Mouse (Mus musculus): ENCODE measurements around the gene Lsm14a. TPM values are rescaled to one million over a fixed set of nuclear protein-coding genes. Genes with fewer than 3 reads are reported as not detected.

The Lsm14a gene
- 10 to 100 TPM; 43.9 to 51.3 TPM for polyA plus RNA-seq (2017; shearing (Covaris generic))

DNA sequence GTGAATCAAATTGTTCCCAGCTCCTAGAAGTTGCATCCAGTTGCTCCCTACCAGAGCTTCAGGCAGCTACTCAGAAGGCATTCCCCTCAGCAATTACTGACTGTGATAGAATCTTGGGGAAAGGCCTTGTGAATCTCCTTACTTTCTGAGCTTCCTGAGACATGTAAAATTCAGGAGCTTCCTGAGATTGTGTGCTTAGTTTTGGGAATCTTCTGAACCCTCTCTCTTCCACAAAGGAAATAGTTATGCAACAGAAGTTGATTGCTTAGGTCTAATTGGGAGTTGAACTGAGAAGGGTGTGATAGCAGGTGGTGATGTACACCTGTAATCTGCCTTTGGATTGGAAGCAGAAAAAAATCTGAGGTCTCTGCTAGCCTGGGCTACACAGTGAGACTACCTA, at the start of gene Lsm14a:
TSS of gene Lsm14a (minus strand) at position 101 of the 400 bp plus-strand sequence.
- ATAC-seq = no peak

DNA sequence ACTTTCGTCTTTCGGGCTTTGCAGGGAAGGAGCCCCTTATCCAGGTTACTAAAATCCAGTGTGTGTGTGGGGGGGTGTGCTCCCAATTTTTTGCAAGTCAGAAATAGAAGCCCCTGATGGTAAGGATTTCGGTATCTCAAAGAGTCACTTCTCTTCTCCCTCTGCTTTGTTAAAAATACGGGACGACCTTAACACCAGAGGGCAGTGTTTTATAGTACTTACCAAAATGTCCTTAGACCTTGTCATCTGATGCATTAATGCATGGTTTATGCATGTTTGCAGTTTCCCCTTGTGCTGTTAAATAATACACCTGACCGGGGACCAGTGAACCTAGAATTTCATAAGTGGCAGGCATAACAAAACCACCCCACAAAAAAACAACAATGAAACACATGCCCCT, 45.8 kb upstream of the Lsm14a start:
- no peak for ATAC-seq

DNA sequence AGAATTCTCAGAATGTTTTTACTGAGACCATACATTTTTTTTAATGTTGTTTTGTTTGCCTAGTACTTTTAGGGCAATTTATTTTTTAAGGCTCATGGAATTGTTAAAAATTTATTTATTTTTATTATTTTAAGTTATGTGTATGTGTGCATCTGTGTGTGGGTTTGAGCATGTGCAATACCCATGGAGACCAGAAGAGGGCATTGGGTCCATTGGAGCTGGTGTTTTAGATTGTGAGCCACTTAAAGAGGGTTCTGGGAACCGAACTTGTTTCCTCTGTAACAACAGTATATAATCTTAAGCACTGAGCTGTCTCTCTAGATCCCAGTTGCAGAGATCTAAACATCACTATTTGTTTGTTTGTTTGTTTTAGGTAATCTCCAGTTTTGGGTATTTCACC, 40.5 kb upstream of the Lsm14a start:
- ATAC-seq = no peak

DNA sequence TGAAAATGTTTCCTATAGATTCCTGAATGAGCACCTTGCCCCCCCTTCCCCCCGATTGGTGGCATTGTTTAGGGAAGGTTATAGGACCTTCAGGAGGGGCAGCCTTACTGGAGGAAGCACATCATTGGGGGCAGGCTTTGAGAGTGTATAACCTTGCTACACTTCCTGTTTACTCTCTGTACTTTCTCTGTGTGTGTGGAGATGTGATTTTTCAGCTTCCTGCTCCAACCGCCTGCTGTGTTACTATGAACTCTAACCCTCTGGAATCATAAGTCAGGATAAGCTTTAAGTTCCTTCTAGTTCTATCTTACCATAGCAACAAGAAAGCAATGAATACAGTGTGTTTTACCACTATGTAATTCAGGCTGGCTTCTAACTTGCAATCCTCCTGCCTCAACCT, 28.1 kb upstream of the Lsm14a start:
- ATAC-seq = no peak

DNA sequence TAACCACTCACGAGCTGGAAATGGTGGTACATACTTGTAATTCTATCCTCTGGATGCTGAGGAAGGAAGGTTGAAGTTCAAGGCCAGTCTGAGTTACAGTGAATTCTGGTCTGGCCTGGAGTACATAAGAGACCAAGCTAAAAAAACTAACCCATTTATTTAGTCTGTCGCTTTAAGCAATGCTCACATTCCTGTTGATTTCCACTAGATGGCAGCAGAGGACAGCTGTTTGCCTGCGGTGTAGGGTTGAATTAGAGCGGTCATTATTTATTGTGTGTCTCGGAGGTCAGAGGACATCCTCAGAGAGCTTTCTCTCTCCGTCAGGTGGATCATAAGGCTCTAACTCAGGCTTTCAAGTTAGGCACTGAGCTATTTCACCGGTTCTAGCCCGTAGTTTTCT, 14.4 kb upstream of the Lsm14a start:
- ATAC-seq = peak; percentile 73

DNA sequence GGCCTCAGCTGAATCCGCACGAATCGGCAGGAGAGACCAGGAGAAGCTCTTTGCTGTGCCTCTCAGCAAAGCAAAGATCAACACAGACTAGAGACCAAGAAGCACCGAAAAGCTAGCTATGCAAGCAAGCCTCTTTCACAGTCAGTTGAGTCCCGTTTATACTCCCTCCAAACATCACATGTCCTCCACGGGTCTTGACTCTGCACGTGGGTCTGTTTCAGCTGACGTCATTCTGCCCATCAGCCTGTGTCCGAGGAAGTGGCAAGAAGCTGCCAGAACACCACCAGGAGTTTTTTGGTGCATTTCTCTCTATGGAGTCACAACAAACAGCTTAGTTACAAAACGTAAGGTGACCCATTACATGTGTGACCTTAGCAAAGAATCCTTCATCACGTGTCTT, 10.8 kb upstream of the Lsm14a start:
- no peak for ATAC-seq

DNA sequence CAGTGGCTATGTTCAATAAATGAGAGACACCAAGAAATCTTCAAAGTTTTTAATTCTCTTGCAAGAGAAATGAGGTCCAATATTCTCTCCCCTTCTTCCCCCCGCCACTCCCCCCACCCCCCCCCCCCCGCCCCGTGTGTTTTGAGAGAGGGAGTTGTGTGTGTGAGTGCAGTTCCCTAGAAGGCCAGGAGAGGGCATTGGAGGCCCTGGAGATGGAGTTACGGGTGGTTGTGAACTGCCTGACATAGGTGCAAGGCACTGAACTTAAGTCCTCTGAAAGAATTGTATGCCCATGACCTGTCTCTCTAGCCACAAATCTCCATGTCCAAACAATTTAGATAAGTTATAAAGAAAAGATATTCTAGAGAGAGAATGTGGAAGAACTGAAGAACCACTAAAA, 7.0 kb upstream of the Lsm14a start:
- peak; percentile 49 for ATAC-seq

DNA sequence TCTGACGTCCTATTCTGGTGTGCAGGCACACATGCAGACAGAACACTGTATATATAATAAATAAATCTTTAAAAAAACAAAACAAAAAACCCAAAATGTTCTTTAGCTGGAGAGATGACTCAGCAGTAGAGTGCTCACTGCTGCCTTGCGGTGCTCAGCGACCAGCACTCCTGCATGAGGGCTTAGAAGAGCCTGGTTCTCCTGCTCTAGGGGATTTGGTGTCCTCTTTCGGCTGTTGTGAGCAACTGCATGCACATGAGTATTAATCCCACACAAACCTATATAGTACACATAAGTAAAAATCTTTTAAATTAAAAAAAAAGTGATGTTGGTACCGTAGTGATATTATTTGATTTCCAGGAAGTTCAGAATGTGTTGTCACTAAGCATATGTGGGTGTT, 5.7 kb upstream of the Lsm14a start:
- ATAC-seq = peak; percentile 48

DNA sequence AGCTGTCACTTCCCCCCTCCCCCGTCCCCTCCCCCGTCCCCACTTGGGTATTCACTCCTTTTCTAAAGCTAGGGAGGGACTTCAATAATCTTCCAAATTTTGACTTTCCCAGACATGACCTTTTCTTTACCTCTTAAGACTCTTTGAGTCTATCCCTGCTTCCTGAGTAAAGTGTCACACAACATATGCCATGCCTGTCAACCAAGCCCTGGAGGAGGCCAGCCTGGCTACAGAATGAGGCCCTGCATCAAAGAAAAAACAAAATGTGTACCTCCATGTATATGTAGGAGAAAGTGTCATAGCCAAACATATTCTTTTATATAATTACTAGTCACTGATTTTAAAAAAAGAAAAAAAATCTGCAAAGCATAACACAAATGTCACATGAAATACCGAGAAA, 3.7 kb upstream of the Lsm14a start:
- ATAC-seq = no peak

DNA sequence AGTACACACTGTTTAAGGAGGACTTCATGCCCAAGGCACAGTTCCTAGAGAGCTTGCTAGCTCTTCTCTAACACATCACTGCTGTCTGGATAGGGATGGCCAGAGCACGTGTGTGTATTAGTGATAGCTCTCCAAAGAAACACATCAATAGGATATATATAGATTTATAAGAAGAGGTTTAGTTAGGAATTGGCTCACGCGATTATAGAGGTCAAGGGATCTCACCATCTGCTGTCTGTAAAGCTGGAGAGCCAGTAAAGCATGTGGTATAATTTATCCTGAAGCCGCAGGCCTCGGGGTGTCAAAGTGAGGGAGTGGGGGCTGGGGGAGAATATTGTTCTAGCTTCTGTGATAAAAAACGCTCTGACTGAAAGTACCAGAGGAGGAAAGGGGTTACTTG, 2.6 kb upstream of the Lsm14a start:
- no peak for ATAC-seq

DNA sequence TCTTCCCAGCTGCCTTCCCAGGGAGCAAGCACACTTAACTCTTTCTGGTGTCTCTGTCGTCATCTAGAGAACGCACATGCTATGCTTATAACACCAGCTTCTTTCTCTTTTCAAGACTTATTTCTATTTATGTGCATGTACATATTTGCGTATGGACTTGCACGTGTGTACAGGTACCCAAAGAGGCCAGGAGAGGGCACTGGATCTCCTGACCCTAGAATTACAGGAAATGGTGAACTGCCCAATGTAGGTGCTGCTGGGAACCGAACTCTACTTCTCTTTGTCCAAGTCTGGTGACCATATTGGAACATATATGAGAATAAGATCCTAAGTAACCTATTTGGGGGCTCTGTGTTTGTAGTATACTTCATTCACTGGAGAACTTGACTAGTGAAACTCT, 1.5 kb upstream of the Lsm14a start:
- no peak for ATAC-seq

DNA sequence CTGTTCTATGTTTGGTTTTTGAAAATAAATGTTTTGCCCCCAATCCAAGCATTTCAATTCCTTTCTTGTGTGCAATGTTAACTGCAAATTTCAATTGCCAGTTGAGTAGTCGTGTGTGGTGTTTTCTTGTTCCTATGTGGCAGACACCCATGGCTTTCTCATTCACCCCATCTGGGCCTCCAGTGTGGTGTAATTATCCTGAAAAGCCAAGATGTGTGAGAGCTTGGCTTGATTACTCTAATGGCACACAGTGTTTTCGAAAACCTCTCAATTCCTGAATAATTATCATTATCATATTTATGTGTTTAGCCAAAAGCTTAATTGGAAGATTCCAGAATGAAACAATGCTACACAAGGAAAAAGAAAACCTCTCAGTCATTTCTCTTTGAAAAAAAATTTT, 976 bp upstream of the Lsm14a start:
- no peak for ATAC-seq

DNA sequence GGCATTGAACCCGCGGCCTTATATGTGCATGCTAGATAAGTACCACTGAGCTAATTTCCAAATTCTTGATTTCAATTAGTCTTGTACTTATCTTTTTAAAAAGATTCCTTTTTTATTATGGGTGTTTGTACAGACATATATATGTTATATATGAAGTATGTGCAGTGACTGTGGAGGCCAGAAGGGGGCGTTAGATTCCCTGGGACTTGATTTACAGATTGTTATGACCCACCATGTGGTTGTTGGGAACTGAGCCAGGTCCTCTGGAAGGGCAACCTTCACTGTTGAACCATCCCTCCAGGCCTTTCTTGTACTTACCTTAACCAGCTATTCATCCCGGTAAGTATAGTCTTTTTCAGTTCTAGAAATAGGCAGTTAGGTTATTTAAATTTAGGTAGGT, 780 bp downstream of the Lsm14a start:
- no peak for ATAC-seq

DNA sequence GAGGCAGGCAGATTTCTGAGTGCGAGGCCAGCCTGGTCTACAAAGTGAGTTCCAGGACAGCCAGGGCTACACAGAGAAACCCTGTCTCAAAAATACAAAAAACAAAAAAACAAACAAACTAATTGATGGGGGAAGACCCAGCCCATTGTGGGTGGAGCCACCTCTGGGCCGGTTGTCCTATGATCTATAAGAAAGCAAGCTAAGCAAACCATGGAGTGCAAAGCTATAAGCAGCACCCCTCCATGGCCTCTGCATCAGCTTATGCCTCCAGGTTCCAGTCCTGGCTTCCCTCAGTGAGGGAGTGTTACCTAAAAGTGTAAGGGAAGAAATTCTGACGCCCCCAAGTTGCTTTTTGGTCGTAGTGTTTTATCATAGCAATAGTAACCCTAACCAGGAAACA, 1.4 kb downstream of the Lsm14a start:
- ATAC-seq = no peak

DNA sequence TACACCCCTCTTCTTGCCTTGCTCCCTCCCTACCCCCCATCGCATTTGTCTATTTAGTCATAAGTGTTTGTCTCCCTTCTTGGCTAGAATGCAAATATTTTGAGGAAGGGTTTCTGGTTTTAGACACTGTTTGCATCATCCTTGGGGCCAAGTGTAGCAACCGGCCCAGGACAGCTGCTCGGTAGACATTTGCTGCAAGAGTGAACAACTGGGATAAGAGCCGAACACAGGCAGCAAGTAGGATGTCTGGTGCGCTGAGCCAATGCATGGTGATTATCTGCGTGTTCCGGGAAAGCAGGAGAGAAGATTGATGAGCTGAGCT, 2.3 kb downstream of the Lsm14a start:
- no peak for ATAC-seq

DNA sequence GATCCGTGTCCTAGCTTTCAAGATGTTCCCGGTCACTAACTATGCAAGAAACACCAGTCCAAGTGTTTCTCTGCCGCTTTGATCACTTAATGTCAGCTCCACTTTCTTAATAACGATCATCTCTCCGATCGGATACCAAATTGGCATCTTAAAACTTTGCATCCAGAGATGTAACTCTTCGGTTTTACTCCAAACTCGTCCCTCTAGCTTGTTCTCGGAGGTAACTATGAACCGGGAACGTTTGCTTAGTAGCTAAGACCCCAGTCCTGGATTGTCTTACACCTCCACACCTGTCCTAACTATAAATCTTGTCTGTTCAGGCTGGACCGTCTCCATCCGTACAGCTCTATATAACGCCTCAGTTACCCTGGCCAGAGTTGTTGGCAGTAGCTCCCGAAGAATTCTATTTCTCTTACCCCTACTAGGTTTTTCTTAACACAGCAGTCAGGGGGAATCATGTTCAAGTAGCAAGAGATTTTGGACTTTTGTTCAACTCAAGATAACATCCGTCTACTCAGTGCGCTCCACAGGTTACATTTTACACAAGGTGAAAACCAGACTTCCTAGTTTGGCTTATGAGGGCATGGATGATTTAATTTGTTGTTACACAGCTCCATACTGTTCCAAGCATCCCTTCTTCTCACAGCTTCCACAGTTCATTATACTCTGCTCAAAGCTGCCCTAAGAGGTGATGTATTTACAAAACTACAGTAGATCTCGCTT, 2.8 kb downstream of the Lsm14a start:
- ATAC-seq = no peak

DNA sequence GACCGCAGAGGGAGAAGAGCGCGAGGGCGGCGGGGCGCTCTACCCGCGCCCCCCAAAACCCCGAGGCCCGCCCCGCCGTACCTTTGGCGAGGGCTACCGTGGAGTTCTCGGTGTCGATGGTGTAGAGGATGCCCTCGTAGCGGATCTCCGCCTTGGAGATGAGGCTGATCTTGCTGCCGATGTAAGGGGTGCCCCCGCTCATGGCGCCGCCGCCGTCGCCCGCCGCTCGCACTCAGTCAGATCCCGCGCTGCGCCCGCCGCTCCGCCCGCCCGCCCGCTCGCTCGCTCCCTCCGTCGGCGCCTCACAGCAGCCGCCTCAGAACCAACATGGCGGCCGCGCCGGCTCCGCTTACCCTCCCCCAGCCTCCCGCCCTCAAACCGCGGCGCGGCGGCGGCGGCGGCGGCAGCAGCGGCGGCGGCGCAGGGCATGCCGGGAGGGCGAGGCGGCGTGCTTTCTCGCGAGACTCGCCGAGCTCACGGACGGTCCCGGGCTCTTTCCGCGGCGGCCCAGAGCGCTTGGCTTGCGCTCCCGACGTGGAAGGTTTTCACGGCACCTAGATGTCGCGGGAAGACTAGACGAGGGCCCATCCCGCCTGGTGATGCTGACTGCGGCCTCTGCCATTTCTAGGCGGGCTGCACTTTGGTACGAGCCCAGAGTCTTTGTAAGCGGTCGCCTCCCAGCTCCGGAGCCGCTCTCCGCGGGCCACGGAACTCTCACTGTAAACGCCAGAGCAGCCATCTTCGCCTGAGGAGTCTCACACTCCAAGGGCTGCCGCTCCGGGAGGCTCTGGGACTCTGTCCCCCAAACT, 3.6 kb downstream of the Lsm14a start:
- ATAC-seq = peak; percentile 62

DNA sequence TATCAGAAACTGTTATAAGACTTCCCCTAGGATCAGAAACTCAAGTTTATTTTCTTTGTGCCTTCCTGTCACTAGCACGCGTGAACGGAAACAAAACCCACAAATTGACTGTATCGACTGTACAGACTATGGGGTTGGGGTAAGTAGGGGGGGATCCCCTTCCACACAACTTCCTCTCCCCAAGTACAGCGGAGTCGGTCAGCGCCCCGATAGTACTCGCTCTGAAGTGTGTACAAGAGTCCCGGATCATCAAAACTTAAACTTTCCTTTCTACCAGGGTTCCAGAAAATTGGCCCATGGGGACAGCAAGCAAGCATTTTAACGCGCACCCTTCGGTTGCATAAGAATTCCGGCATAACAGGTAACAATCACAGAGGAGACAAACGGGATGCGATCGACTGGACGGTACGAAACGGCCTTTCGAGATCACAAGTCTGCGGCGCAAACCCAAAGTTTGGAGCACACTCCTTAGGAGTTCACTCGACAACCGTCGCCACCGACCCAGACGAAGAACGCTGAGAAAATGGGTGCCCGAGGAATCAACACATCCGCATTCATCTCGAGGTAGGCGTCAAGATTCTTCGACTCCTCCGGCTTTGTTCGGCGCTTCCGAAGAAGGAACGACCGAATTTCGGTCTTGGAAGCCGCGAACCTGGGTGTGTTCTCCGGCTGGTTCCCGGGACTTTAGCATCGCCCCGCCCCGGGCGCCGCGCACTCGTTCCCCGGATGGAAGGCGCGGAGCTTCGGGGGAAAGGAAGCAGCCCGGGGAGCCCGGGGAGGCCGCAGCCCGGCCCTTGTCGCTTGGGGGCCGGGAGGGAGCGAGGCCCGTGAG, 4.5 kb downstream of the Lsm14a start:
- peak; percentile 83 for ATAC-seq

DNA sequence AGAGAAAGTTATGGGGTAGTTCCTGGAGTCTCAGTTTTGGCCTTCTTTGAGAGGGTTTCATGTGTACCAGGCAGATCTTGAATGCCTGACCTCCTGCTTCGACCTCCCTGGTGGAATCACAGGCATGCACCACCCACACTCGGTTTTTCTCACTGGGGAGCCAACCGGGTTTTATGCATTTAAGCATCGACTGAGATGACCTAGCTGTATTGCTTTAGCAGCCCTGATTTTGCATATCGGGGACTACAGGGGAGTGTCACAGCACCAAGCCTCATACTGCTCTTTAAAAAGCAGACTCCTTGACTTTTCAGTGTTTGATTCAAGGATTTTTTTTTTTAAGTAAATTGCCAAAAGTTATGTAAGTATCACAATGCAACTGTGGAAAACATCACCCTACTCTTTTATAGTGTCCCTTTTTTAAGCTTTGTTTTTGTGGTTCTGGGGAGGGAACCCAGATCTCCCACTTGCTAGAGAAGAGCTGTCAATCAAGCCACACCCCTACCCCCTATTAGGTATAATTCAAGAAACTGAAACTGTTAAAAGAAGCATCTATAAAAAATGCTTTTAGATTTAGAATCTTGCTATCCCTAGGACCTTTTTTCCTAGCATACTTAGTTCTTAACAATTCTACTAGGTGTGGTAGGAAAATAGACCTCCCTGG, 5.2 kb downstream of the Lsm14a start:
- ATAC-seq = peak; percentile 26

DNA sequence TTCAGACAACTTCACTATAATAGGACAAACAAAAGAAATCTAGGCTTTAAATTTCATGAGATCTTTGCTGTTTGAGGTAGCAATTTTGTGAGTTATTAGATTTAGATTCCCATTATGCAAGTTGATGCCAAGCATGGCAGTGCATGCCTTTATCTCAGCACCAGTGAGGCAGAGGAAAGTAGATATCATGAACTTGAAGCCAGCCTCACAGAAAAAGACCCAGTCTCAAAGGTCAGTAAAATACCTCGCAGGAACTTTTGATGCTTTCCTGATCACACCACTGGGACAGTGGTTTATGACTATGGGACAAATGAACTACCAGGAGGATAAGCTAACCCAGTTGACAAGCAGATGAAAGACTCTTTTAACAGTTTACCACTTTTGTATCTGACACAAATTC, 10.3 kb downstream of the Lsm14a start:
- no peak for ATAC-seq

DNA sequence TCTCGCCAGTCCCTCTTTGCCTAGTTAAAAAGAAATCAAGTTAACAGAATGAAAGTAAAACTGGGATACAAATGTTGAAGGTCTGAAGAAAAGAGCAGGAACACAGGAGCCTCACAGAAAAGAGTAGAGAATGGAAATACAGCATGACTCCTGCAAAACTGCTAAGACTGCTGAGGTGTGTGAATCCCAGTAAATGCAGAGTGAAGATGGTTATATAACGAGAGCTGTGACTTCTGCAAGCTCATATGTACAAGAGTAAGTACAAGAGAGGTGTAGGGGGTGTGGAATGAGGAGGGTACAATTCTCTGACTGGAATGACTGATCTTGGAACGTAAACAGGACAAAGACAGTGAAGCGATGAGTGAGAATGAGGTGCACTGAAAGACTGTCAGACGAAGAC, 11.4 kb downstream of the Lsm14a start:
- no peak for ATAC-seq

DNA sequence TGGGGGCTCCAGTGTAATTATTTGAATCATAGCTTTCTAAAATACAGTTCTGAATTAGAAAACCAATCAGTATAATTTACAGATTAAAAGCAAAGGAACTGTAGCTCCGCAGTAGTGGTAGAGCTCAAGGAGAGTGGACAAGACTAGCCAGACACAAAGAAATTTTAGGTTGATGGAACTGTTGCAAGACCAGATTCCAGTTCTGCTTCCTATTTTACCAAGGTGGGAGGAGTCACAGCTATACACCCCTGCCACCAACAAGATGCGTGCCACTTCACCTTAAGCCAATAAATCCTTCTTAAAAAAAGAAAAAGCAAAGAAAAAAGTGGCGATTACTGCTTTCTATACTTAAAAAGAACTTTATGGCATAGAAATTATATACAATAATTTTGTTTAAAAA, 12.8 kb downstream of the Lsm14a start:
- no peak for ATAC-seq

DNA sequence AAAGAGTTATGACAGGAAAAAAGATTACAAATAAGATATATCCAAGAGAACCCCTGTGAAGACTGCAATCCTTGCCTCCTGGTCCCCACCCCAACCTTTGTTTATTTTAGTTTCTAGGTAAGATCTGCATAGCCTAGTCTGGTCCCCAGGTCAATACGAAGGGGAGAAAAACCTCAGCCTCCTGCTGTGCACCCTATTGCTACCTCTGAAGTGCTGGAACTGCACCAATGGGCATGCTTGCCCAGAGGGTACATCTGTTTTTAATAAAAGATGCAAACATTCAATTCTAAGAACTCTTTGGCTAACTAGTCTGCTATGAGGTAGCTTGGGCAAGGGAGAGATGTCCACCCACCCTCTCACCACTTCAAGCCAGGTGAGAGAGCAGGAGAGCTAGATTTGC, 19.2 kb downstream of the Lsm14a start:
- no peak for ATAC-seq
